Mouse (Mus musculus) megakaryocyte-erythroid progenitor cell, adult 5 weeks (primary cell): ENCODE data around the gene Zfp60. TPM values are rescaled to one million over a fixed set of nuclear protein-coding genes. Genes with fewer than 3 reads are reported as not detected.

Experiments
- polyA plus RNA-seq: library from polyadenylated mRNA; stranded (reverse); fragments of >175 nt; gene quantifications from 2 replicates; pipeline ENCODE4 v1.2.3, GENCODE M21; 2012

The Zfp60 gene
- 0.15 and 0.30 TPM in 2 replicates for polyA plus RNA-seq

GRCm38 (mm10) chr7:27731281-27731883 lies at the start of gene Zfp60:
Zfp60 (plus strand) TSS chr7:27731389.

GRCm38 (mm10) chr7:27688815-27689612 lies 42.2 kb upstream of the Zfp60 start, which contains the start of gene Zfp607b:
Zfp607b (plus strand) TSS chr7:27689340.

Other genes with a start within 250 kb of the Zfp60 start
- 156 and 160 TPM in 2 replicates for gene Sertad1, start 244.5 kb upstream of the Zfp60 start, polyA plus RNA-seq
- 3.2 and 5.7 TPM in 2 replicates for gene Prx, start 232.1 kb upstream of the Zfp60 start, polyA plus RNA-seq
- gene Hipk4, start 208.1 kb upstream of the Zfp60 start, polyA plus RNA-seq, result 1.2 and 2.5 TPM in 2 replicates
- gene Pld3, start 178.2 kb upstream of the Zfp60 start, polyA plus RNA-seq, result 37.9 and 40.2 TPM in 2 replicates
- gene 2310022A10Rik, start 178.2 kb upstream of the Zfp60 start, polyA plus RNA-seq, result 42.8 and 50.3 TPM in 2 replicates
- gene Akt2, start 139.8 kb upstream of the Zfp60 start, polyA plus RNA-seq, result 54.4 and 61.2 TPM in 2 replicates
- not detected in 2 replicates for gene Ttc9b, start 77.5 kb upstream of the Zfp60 start, polyA plus RNA-seq
- 25.2 and 27.5 TPM in 2 replicates for gene Map3k10, start 56.8 kb upstream of the Zfp60 start, polyA plus RNA-seq
- 0.04 and 0.09 TPM in 2 replicates for gene Zfp607b, start 42.0 kb upstream of the Zfp60 start, polyA plus RNA-seq
- 0.14 and 0.76 TPM in 2 replicates for gene Zfp626, start 75.8 kb downstream of the Zfp60 start, polyA plus RNA-seq
- gene Zfp59, start 107.2 kb downstream of the Zfp60 start, polyA plus RNA-seq, result 0.15 and 0.39 TPM in 2 replicates
- gene Zfp607a, start 126.1 kb downstream of the Zfp60 start, polyA plus RNA-seq, result 0.10 and 0.19 TPM in 2 replicates
- not detected in 2 replicates for gene Zfp974, start 198.1 kb downstream of the Zfp60 start, polyA plus RNA-seq
- gene Zfp780b, start 247.8 kb downstream of the Zfp60 start, polyA plus RNA-seq, result 0.18 and 0.27 TPM in 2 replicates